ENCODE assay signal across 31 mouse cellular contexts in the genomic region with DNA sequence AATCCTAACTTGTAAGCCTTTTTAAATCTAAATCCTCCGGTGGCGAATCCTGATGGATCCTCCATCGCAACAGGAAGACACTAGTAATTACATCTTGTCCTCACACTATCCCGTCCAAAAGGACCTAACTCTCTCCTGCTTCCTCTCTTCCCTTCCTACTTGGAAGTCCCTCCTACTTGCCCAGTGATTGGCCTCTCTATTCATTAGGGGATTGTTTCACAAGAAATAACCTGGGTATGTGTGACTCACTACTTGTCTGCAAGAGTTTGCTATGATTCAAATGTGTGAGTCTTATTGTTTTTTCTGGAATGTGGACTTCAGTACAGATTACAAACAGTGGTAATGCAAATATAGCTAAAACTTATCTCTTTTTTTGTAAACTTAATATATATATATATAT. TPM values are rescaled to one million over a fixed set of nuclear protein-coding genes. Genes with fewer than 3 reads are reported as not detected.
DNase-seq lines count a peak whose midpoint lies in the region; ATAC-seq lines count a peak whose summit lies in the region.
"Had no signal": no experiment of that assay in that cellular context is flagged by ENCODE, and none has a peak within 500 bp of the region (broad histone marks: within the 10 kb centered on the region; RNA-seq: fewer than 3 reads in every experiment).

No protein-coding gene starts in this region.

- H3K27ac ChIP-seq in midbrain, embryonic 11.5 days (ENCODE audit: low read depth, low read length), result no peak overlapping the region
- H3K27ac ChIP-seq in midbrain, embryonic 15.5 days, result no peak overlapping the region
- H3K27ac ChIP-seq in liver, embryonic 12.5 days, result no peak overlapping the region
- H3K27ac ChIP-seq: embryonic facial prominence, embryonic 13.5 days; embryonic facial prominence, embryonic 15.5 days; forebrain, embryonic 10.5 days; forebrain, embryonic 12.5 days had no signal

- ATAC-seq in midbrain, embryonic 11.5 days (ENCODE audit: low FRiP score), result no peak
- no peak for ATAC-seq in midbrain, embryonic 15.5 days (replicated peaks)
- ATAC-seq in liver, embryonic 12.5 days, result no peak
- ATAC-seq: activated CD4-positive, CD25-positive, alpha-beta regulatory T cell, adult 4 months; CD4-positive, CD25-positive, alpha-beta regulatory T cell, adult 4 months; forebrain, embryonic 14.5 days; forebrain, embryonic 16.5 days; Patski had no signal

- H3K4me1 ChIP-seq in midbrain, embryonic 11.5 days (ENCODE audit: control insufficient read depth, insufficient read depth, low read length), result no peaks in the 10 kb centered on the region
- no peaks in the 10 kb centered on the region for H3K4me1 ChIP-seq in midbrain, embryonic 15.5 days
- H3K4me1 ChIP-seq in liver, embryonic 12.5 days, result peaks cover 19% of the 10 kb centered on the region
- H3K4me1 ChIP-seq: embryonic facial prominence, embryonic 13.5 days; embryonic facial prominence, embryonic 15.5 days; forebrain, embryonic 12.5 days had no signal

- no peaks in the 10 kb centered on the region for H3K27me3 ChIP-seq in midbrain, embryonic 11.5 days (ENCODE audit: control insufficient read depth, insufficient read depth, low read length)
- H3K27me3 ChIP-seq in midbrain, embryonic 15.5 days (replicated peaks), result no peaks in the 10 kb centered on the region
- H3K27me3 ChIP-seq in liver, embryonic 12.5 days (replicated peaks), result 0 out of 2 replicates have a peak, but pooled peaks cover 6% of the 10 kb centered on the region
- H3K27me3 ChIP-seq: CH12.LX; embryonic facial prominence, embryonic 13.5 days; embryonic facial prominence, embryonic 15.5 days; forebrain, embryonic 12.5 days had no signal

- 90% methylated on average over 4 of the region's 4 CpGs for WGBS in midbrain, embryonic 11.5 days
- WGBS in midbrain, embryonic 15.5 days, result 94% methylated on average over 4 of the region's 4 CpGs
- 83% methylated on average over 4 of the region's 4 CpGs for WGBS in liver, embryonic 12.5 days (ENCODE audit: insufficient replicate concordance)

- H3K36me3 ChIP-seq in midbrain, embryonic 11.5 days (ENCODE audit: control insufficient read depth, insufficient read depth, low read length), result no peaks in the 10 kb centered on the region
- H3K36me3 ChIP-seq in midbrain, embryonic 15.5 days (replicated peaks), result no peaks in the 10 kb centered on the region
- H3K36me3 ChIP-seq in liver, embryonic 12.5 days, result no peaks in the 10 kb centered on the region
- H3K36me3 ChIP-seq: embryonic facial prominence, embryonic 13.5 days; embryonic facial prominence, embryonic 15.5 days; forebrain, embryonic 10.5 days; forebrain, embryonic 12.5 days; G1E had no signal

- H3K9me3 ChIP-seq in midbrain, embryonic 11.5 days (ENCODE audit: control insufficient read depth, low read length), result no peaks in the 10 kb centered on the region; the same call in 1 of the 2 replicates
- 0 out of 2 replicates have a peak, but pooled peaks cover 4% of the 10 kb centered on the region for H3K9me3 ChIP-seq in midbrain, embryonic 15.5 days
- no peaks in the 10 kb centered on the region for H3K9me3 ChIP-seq in liver, embryonic 12.5 days (replicated peaks)
- H3K9me3 ChIP-seq: embryonic facial prominence, embryonic 13.5 days; embryonic facial prominence, embryonic 15.5 days; forebrain, embryonic 10.5 days; forebrain, embryonic 12.5 days; G1E had no signal

- H3K4me2 ChIP-seq in midbrain, embryonic 11.5 days, result no peak overlapping the region
- H3K4me2 ChIP-seq in midbrain, embryonic 15.5 days, result no peak overlapping the region
- no peak overlapping the region for H3K4me2 ChIP-seq in liver, embryonic 12.5 days
- H3K4me2 ChIP-seq: embryonic facial prominence, embryonic 13.5 days; embryonic facial prominence, embryonic 15.5 days; forebrain, embryonic 12.5 days had no signal

- H3K9ac ChIP-seq in midbrain, embryonic 11.5 days (ENCODE audit: low read length), result no peak overlapping the region
- H3K9ac ChIP-seq in midbrain, embryonic 15.5 days, result no peak overlapping the region
- no peak overlapping the region for H3K9ac ChIP-seq in liver, embryonic 12.5 days
- H3K9ac ChIP-seq: embryonic facial prominence, embryonic 13.5 days; embryonic facial prominence, embryonic 15.5 days; forebrain, embryonic 12.5 days had no signal

- H3K4me3 ChIP-seq in midbrain, embryonic 11.5 days (ENCODE audit: low read depth, low read length), result no peak overlapping the region
- H3K4me3 ChIP-seq in midbrain, embryonic 15.5 days, result no peak overlapping the region
- H3K4me3 ChIP-seq in liver, embryonic 12.5 days, result no peak overlapping the region
- H3K4me3 ChIP-seq: embryonic facial prominence, embryonic 13.5 days; embryonic facial prominence, embryonic 15.5 days; erythroblast, embryonic 14.5 days; forebrain, embryonic 10.5 days; forebrain, embryonic 12.5 days had no signal

- peak; percentile 51 for DNase-seq in midbrain, embryonic 11.5 days (ENCODE audit: low spot score, missing footprints)
- DNase-seq in 3T3-L1 (ENCODE audit: low read depth, low spot score), result peak; percentile 79
- peak; percentile 5 for DNase-seq in Muller cell, postnatal 12 days (ENCODE audit: inconsistent ontology term)
- DNase-seq in layer of hippocampus, postnatal 25 days (ENCODE audit: extremely low spot score in 1 of 2, low spot score in 1 of 2), result no peak
- DNase-seq in cerebellum, postnatal 4 days (ENCODE audit: low spot score in 2 of 2), result no peak
- DNase-seq: adrenal gland, adult 8-10 months; adrenal gland, postnatal 14 days; adrenal gland, postnatal 36 days; cerebellum, adult 11-12 months; cerebellum, adult 2 months; cerebellum, adult 9-10 months; cerebellum, postnatal 10 days; cerebellum, postnatal 25 days; embryo, embryonic 11 days had no signal

RNA-seq across cellular contexts. Expression of gene Gpr6, which starts 49.9 kb away (rescaled TPM):
- polyA plus RNA-seq in midbrain, embryonic 11.5 days (2014; fragmentation: Nextera tagmentation; extraction: Ambion mirVana), result 0.10 TPM in 1 of 2 replicates, not detected in the other
- 2.7 and 2.9 TPM in 2 replicates for polyA plus RNA-seq in midbrain, embryonic 15.5 days (2015; fragmentation: Nextera tagmentation; extraction: Ambion mirVana)
- not detected in 2 replicates for polyA plus RNA-seq in liver, embryonic 12.5 days (2016; fragmentation: Nextera tagmentation; extraction: Ambion mirVana)
- 1 to 10 TPM; 1.4 to 1.6 TPM for total RNA-seq in layer of hippocampus, postnatal 25 days (2021)
- total RNA-seq: adrenal gland, adult 18-20 months; adrenal gland, adult 8-10 months; adrenal gland, postnatal 14 days; adrenal gland, postnatal 36 days; CH12.LX; common myeloid progenitor, adult 5-6 weeks had no signal
- polyA plus RNA-seq: activated CD4-positive, CD25-positive, alpha-beta regulatory T cell, adult 4 months; CD4-positive, CD25-positive, alpha-beta regulatory T cell, adult 4 months; embryonic facial prominence, embryonic 11.5 days; embryonic facial prominence, embryonic 13.5 days; embryonic facial prominence, embryonic 15.5 days; erythroblast, embryonic 14.5 days; forebrain, embryonic 10.5 days; G1E; Patski had no signal

Comparison
In these comparisons a context has a peak if more than half of its experiments do, and no peak if none do; other contexts are left out.
1. DNase-seq: peak in midbrain, embryonic 11.5 days (single experiment), 3T3-L1 (single experiment) and Muller cell, postnatal 12 days (single experiment); none in layer of hippocampus, postnatal 25 days (0 of 2) and cerebellum, postnatal 4 days (0 of 2).